Mouse (Mus musculus) B cell, adult 67 days (primary cell): ENCODE measurements around the gene Haus6. TPM values are rescaled to one million over a fixed set of nuclear protein-coding genes. Genes with fewer than 3 reads are reported as not detected.

Experiments
- total RNA-seq, 2 experiments: library from RNA; stranded (reverse); gene quantifications; 4 replicates each; pipeline ENCODE4 v1.2.4; 2023

Gene Haus6
- 10 to 100 TPM; 20.4 to 24.8 TPM for total RNA-seq

DNA sequence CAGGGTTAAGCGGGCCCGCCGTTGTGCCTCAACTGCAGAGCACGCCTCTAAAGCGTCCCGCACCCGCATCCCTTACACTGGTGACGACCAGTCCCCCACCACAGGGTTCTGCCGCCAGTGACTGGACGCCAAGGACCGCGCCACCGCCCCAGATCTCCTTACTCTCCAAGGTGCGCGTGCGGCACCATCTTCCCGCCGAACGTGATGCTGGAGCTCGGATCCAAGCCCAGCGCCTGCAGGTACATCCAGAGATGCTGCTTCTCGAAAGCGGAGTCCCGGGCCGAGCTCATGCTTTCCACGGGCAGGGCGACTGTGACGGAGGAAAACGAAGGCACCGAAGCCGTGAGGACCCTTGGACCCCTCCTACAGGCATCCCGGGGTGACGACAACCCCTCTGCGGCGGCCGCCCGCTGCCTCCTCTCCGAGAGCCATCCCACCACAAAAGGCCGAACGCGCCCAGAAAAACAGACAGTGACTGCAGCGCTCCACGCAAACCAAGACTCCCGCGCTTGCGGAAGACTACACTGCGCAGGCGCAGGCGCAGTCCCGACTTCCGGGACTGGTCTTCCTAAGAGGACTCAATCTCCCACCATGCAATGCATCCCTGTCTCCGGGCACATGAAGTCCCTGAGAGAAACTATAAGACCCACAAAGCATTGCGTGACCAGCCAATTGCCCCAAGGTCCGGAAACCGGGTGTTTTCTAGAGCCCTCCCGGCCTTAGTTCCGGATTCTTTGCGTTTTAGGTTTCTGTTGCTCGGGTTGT, at the start of gene Haus6:
Haus6 (minus strand) TSS at position 532 of the 765 bp plus-strand sequence.

DNA sequence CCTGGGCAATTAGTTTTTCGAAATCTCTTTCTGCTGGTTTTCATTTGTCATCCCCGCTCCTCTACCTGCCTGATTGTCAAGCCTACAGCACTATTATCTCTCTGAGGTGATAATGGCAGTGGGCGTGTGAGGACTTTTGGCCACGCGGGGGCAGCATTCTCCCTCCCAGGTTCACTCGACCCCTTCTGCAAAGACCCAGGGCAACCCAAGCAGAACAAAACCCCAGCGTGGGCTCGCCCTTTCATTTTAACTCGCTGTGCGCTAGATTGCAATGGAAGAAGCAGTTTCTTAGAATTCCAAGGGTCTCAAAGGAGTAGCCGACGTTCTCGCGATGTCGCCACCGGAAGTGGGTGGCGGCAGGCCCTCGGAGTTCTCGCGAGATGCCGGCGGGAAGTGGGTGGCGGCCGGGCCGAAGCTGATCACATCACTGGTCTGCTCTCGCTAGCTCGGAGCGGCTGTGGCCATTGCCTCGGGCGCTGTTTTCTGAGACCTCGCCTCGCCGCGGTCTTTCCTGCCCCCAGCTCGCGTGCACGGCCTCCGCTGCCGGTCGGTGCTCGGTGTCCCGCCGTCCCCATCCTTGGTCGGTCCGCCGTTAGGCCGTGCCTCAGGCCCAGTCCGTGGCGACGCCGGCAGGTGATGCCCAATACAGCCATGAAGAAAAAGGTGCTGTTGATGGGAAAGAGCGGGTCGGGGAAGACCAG, 36.4 kb downstream of the Haus6 start, which contains the start of gene Rraga:
Rraga (plus strand) TSS at position 386 of the 701 bp plus-strand sequence.

DNA sequence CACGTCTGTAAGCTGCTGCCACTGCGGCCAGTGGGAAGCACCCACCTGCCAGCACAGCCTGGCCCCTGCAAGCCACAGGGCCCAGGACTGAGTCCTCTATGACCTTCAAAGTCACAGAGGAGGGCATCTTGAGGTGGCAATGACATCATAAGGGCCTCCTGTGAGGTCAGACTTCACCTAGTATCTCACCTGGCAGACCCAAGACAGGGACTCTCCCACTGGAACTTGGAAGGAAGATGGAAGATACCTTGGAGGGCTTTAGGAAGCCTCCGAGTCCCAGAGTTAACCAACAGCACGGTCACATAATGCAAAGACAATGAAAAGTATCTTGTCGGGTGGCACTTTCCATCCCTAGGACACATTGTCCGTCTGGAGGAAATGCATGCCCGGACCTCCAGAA, 53.6 kb downstream of the Haus6 start, which contains the start of gene Saxo1:
Saxo1 (minus strand) TSS at position 101 of the 400 bp plus-strand sequence.

Other genes starting within 250 kb of the Haus6 start
- gene Saxo1, start 53.7 kb downstream of the Haus6 start, total RNA-seq, result not detected
- 10 to 100 TPM; 86.1 to 96.0 TPM for gene Rraga, start 36.4 kb downstream of the Haus6 start, total RNA-seq
- 10 to 100 TPM in 1 of 2 experiments, 1 to 10 TPM in 1; 9.2 to 12.5 TPM for gene Plin2, start 58.0 kb upstream of the Haus6 start, total RNA-seq
- 10 to 100 TPM; 15.8 to 23.0 TPM for gene Dennd4c, start 136.5 kb upstream of the Haus6 start, total RNA-seq
- gene Rps6, start 245.4 kb upstream of the Haus6 start, total RNA-seq, result 1,000 to 10,000 TPM; 1,614 to 1,660 TPM